Mouse (Mus musculus): ENCODE results near the gene Zfp977. TPM values are rescaled to one million over a fixed set of nuclear protein-coding genes. Genes with fewer than 3 reads are reported as not detected.
"Not testable (repeated sequence)": the region's sequence is repeated elsewhere in the genome, so short reads cannot be mapped to it uniquely, and the experiment has no call there.

Gene Zfp977
- total RNA-seq (2018; cell fraction: chromatin; rRNA removed) = 1 to 10 TPM in 1 of 26 experiments, under 1 TPM in 8, not detected in 17; 0.59 to 1.2 (median 0.77) TPM
- under 1 TPM in 14 of 26 experiments, not detected in 12; 0.05 to 0.22 (median 0.12) TPM for total RNA-seq (2018; cell fraction: cytosol; rRNA removed)
- 1 to 10 TPM in 1 of 26 experiments, under 1 TPM in 1, not detected in 24; 0.44 to 1.5 TPM for total RNA-seq (2018; cell fraction: nucleus; rRNA removed)
- 0.16 to 0.36 TPM in 2 of 3 replicates, not detected in the other for polyA plus RNA-seq (2018)

DNA sequence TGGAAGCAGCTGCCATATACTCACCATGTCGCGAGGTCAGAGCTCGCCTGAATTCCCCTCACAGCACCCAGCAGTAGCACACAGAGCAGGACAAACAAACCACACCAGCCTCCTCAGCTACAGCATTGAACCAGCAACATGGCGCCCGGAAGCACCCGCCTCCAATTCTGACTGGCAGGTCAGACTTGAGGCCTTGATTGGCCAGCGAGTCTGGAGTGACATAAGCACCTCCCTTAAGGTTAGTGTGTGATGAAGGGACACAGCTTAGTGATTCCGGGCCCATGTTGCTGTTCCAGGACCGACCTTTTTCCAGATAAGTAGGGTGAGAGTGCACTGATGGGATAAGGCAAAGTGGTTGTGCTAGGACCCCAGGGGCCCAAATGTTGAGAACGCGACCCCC lies at the start of gene Zfp977:
Gene Zfp977, minus strand, starts transcription at position 135 of the 400 bp plus-strand sequence.
- not testable (repeated sequence) for H3K4me3 ChIP-seq (ENCODE audit: inconsistent target)

DNA sequence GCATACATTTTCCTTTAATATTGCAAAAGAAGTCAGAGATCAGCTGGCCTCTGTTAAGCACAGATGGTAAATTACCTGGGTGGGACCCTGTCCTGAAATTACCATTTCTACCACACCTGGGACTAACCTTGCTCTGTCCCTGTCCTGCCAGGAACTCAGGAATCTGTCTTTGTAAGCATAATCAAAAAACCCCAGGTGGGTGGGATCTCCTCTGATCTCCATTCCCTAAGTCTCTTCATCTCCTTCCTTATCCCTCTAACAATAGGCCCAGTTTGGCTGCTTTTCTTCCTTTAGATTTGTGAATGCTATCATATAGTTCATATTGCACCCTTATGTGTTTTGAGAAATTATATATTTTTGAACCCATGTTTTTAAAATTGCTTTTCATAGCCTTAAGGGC lies 38.7 kb upstream of the Zfp977 start:
- not testable (repeated sequence) for H3K27ac ChIP-seq; H3K4me3 ChIP-seq (ENCODE audit: inconsistent target); H3K79me2 ChIP-seq (ENCODE audit: inconsistent target); H3K36me3 ChIP-seq (ENCODE audit: inconsistent target)

More for the DNA sequence above, at the start of gene Zfp977:
- not testable (repeated sequence) for H3K79me2 ChIP-seq (ENCODE audit: inconsistent target); H3K27ac ChIP-seq; H3K36me3 ChIP-seq (ENCODE audit: inconsistent target)
- 91% methylated on average over 11 of the region's 11 CpGs for WGBS (ENCODE audit: missing documents)

DNA sequence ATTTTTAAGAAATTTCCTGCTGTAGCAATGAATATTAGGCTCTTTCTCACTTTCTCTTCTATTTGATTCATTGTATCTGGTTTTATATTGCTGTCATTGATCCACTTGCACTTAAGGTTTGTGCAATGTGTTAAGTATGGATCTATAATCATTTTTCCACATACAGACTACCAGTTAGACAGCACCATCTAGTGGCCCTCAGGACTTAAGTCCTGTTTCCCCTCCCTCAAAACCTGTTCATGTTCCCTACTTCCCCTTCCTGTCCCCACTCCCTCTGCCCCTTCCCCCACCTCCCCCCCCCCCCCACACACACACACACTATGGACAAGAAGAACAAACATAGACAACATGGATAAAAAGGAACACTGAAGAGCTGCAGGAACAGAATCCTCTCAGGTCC lies 3.3 kb upstream of the Zfp977 start:
- not testable (repeated sequence) for H3K27ac ChIP-seq

DNA sequence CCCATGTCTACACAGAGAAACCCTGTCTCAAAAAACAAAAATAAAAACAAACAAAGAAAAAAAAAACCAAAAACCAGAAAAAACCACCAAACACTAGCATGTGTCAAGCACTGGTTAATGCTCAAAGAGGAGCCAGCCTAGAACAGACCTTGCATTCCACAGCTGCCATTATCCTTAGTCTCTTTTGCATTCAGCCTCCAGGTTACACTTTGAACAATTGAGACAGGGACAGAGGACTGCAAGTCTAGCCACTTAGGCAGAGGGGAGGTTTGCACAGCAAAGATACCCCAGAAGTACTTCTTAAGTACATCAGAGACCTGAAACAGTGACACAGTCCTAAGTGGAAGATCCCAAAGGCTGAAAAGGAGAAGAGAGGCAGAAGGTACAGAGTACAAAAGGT lies 1.0 kb downstream of the Zfp977 start:
- not testable (repeated sequence) for H3K27ac ChIP-seq; H3K36me3 ChIP-seq (ENCODE audit: inconsistent target); H3K4me3 ChIP-seq (ENCODE audit: inconsistent target); H3K79me2 ChIP-seq (ENCODE audit: inconsistent target)

More for the DNA sequence above, 3.3 kb upstream of the Zfp977 start:
- not testable (repeated sequence) for H3K36me3 ChIP-seq (ENCODE audit: inconsistent target); H3K4me3 ChIP-seq (ENCODE audit: inconsistent target); H3K79me2 ChIP-seq (ENCODE audit: inconsistent target)

DNA sequence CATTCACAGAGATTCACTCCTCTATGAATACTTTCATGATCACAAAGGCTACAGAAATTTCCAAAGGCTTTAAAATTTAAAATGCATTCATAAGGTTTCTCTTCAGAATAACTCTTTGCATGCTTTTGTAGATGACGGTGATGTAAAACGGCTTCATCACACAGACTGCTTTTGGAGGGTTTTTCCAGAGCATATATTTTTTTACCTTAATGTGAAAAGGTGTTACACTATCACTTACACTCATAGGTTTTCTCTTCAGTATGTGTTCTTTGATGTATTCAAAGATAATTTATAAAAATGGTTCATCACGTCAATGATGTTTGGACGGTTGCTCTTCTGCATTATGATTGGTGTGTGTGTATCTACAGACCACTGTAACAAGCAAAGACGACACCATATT lies 13.9 kb downstream of the Zfp977 start, which contains the start of gene Gm21028:
Gene Gm21028, minus strand, starts transcription at position 101 of the 400 bp plus-strand sequence.
- Histone ChIP-seq H3K27ac (no peak within 1 kb of the TSS), H3K79me2 (ENCODE audit: inconsistent target) (no peaks in the 10 kb centered on the region), H3K4me3 (ENCODE audit: inconsistent target) (no peak within 1 kb of the TSS), H3K36me3 (ENCODE audit: inconsistent target) (no peaks in the 10 kb centered on the region)
- 91% methylated on average over 5 of the region's 5 CpGs for WGBS (ENCODE audit: missing documents)

DNA sequence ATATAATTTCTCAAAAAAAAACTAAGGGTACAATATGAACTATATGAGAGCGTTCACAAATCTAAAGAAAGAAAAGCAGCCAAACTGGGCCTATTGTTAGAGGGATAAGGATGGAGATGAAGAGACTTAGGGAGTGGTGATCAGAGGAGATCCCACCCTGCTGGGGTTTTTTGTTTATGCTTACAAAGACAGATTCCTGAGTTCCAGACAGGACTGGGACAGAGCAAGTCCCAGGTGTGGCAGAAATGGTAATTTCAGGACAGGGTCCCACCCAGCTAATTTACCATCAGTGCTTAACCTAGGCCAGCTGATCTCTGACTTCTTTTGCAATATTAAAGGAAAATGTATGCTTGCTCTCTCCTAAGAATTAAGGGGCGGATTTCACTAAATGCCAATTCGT lies 40.6 kb downstream of the Zfp977 start:
- Histone ChIP-seq H3K4me3 (ENCODE audit: inconsistent target) (no peak overlapping the region), H3K36me3 (ENCODE audit: inconsistent target) (no peaks in the 10 kb centered on the region), H3K27ac (no peak overlapping the region), H3K79me2 (ENCODE audit: inconsistent target) (no peaks in the 10 kb centered on the region)
- WGBS (ENCODE audit: missing documents) = 76% methylated on average over 3 of the region's 3 CpGs

Other genes with a start within 250 kb of the Zfp977 start
- not detected in 3 replicates for gene 4933421I07Rik, start 144.4 kb downstream of the Zfp977 start, polyA plus RNA-seq (2018)
- 4.7 to 5.0 TPM (median 4.8 TPM) in 3 replicates for gene Zfp141, start 86.8 kb downstream of the Zfp977 start, polyA plus RNA-seq (2018)
- gene Gm21028, start 14.0 kb downstream of the Zfp977 start, polyA plus RNA-seq (2018) = not detected in 3 replicates
- gene Zfp976, start 50.0 kb upstream of the Zfp977 start, polyA plus RNA-seq (2018) = 1.3 to 2.1 TPM (median 1.8 TPM) in 3 replicates
- gene Zfp975, start 100.2 kb upstream of the Zfp977 start, polyA plus RNA-seq (2018) = 2.5 to 6.2 TPM (median 2.9 TPM) in 3 replicates
- not detected in 3 replicates for gene Gm17067, start 134.5 kb upstream of the Zfp977 start, polyA plus RNA-seq (2018)
- gene Vmn2r62, start 201.0 kb upstream of the Zfp977 start, polyA plus RNA-seq (2018) = not detected in 3 replicates

All from macrophage (primary cell).